Mouse (Mus musculus) ES-Bruce4 (cell line): ENCODE data around the gene Btg2. TPM values are rescaled to one million over a fixed set of nuclear protein-coding genes. Genes with fewer than 3 reads are reported as not detected.

Source experiments
- H3K27ac ChIP-seq: 2 replicates; pipeline ENCODE4 v1.5.1; 2012; ENCODE audit warnings: low read length, inconsistent platforms; ENCODE audit not compliant: insufficient read depth
- H3K27me3 ChIP-seq: 2 replicates; pipeline ENCODE4 v1.6.1; 2012; ENCODE audit warnings: mild to moderate bottlenecking, low read length, inconsistent platforms; ENCODE audit not compliant: control insufficient read depth, poor library complexity, insufficient read depth, severe bottlenecking
- H3K36me3 ChIP-seq: 2 replicates; pipeline ENCODE4 v1.6.1; 2012; ENCODE audit warnings: inconsistent platforms, mild to moderate bottlenecking, low read length, moderate library complexity; ENCODE audit not compliant: control insufficient read depth, poor library complexity, insufficient read depth, severe bottlenecking
- H3K4me1 ChIP-seq: one replicate; pipeline ENCODE4 v1.8.1; 2011; ENCODE audit warnings: low read length; ENCODE audit not compliant: control insufficient read depth, insufficient read depth
- H3K4me3 ChIP-seq: 2 replicates; pipeline ENCODE4 v1.5.1; 2011; ENCODE audit warnings: low read depth, mild to moderate bottlenecking, low read length
- H3K9ac ChIP-seq: 2 replicates; pipeline ENCODE4 v1.6.1; 2012; ENCODE audit warnings: low read depth, mild to moderate bottlenecking, inconsistent platforms; ENCODE audit not compliant: poor library complexity, severe bottlenecking
- H3K9me3 ChIP-seq: replicated peaks from 2 replicates; pipeline ENCODE4 v1.6.1; 2012; ENCODE audit warnings: mild to moderate bottlenecking, low read length, inconsistent platforms; ENCODE audit not compliant: control insufficient read depth, poor library complexity, insufficient read depth, severe bottlenecking
- CTCF ChIP-seq: IDR thresholded peaks from one replicate; pipeline ENCODE4 v1.8.1; 2011; ENCODE audit warnings: low read depth, low read length
- EP300 ChIP-seq: IDR thresholded peaks from 2 replicates; pipeline ENCODE4 v1.6.1; 2011; ENCODE audit warnings: low read depth, low read length; ENCODE audit not compliant: insufficient read depth
- POLR2A ChIP-seq: IDR thresholded peaks from one replicate; pipeline ENCODE4 v1.8.1; 2011; ENCODE audit warnings: low read length; ENCODE audit not compliant: insufficient read depth
- polyA plus RNA-seq: library from polyadenylated mRNA; stranded (reverse); fragments of >200 nt; gene quantifications from 2 replicates; pipeline ENCODE4 v1.2.4, GENCODE M21; 2011; ENCODE audit warnings: low read depth; ENCODE audit not compliant: missing spikeins, insufficient read depth, insufficient read length

Gene Btg2
- polyA plus RNA-seq, 1 experiment = 109 TPM

DNA sequence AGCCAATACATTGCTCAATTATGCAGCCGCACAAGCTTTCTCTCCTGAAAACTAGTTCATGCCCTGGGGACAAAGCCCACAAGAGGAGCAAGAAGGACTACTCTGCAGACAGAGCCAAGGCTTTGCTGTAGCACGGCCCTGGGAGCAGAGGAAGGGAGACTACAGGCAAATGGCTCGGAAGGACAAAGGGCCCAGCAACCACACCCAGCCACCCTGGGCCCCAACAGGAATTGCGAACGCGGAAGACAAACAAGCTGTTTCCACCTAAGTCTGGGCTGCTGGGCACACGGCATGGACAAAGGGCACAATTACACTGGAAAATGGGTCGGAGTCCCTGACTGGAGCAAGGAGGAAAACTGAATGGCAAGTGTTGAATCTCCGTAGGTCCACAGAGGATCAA lies 23.9 kb downstream of the Btg2 start:
- Histone ChIP-seq H3K27me3 (no peaks in the 10 kb centered on the region), H3K27ac (no peak overlapping the region), H3K4me1 (peaks cover 5% of the 10 kb centered on the region), H3K9me3 (no peaks in the 10 kb centered on the region), H3K36me3 (no peaks in the 10 kb centered on the region), H3K4me3 (no peak overlapping the region), H3K9ac (no peak overlapping the region)
- TF ChIP-seq CTCF = no peak
- no peak for TF ChIP-seq POLR2A
- TF ChIP-seq EP300 = no peak

DNA sequence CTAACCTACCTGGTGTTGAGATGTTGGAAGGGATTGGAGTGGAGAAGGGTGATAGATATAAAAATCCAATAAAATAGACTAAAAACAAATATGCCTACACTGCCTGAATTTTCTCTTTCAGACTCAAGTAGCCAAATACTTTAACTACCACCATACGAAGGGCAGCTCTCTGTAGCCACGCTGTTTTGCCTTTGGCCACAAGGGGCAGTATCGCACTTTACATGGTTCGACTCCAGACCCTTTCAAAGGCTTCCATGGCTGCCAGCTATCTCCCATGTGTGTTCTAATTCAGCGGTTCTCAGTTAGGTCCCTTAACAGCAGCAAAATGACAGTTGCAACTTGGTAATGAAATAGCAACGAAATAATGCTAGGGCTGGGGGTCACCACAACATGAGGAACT lies 25.7 kb downstream of the Btg2 start:
- no peak overlapping the region for H3K27ac ChIP-seq
- no peaks in the 10 kb centered on the region for H3K27me3 ChIP-seq
- peaks cover 5% of the 10 kb centered on the region for H3K4me1 ChIP-seq
- H3K9ac ChIP-seq = no peak overlapping the region
- no peaks in the 10 kb centered on the region for H3K9me3 ChIP-seq
- H3K36me3 ChIP-seq = no peaks in the 10 kb centered on the region
- TF ChIP-seq CTCF (peak; percentile 91), EP300 (no peak)
- no peak overlapping the region for H3K4me3 ChIP-seq

DNA sequence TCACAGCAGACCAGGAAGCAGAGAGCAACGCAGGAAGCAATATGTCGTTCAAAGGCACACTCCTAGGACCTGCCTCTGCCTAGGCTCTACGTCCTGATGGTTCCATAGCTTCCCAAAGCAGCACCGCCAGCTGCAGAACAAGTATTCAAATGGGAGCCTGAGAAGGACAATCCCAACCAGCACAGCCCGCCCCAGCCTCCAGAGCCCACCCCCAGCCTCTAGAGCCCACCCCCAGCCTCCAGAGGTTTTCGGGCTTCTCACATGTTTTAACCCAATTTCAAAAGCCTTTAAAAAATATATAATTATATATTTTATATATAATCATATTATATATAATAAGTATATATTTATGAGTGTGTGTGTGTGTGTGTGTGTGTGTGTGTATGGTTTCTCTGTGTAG lies 29.4 kb downstream of the Btg2 start:
- Histone ChIP-seq H3K27me3 (no peaks in the 10 kb centered on the region), H3K4me3 (no peak overlapping the region), H3K36me3 (no peaks in the 10 kb centered on the region), H3K27ac (no peak overlapping the region), H3K9ac (no peak overlapping the region), H3K9me3 (no peaks in the 10 kb centered on the region), H3K4me1 (no peaks in the 10 kb centered on the region)
- TF ChIP-seq CTCF = no peak
- no peak for TF ChIP-seq POLR2A
- TF ChIP-seq EP300 = no peak

DNA sequence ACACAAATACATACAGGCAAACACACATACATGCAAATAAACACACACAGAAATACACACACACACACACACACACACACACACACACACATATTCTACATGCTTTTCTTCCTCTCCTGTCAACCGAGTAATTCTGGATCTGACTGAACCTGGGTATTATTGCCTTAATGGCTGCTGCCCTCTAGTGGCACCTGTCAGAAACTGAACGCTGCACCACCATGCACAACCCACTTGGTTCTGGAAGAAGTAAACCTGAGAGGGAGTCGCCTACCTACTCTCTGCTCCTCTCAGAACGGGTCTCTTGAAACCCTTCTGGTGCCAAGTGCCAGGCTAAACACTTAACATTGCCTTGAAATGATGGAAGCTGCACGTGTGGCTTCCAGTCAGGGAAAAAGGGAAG lies 30.2 kb downstream of the Btg2 start:
- H3K4me1 ChIP-seq = no peaks in the 10 kb centered on the region
- TF ChIP-seq CTCF = peak; percentile 84
- no peak for TF ChIP-seq POLR2A
- no peak for TF ChIP-seq EP300
- H3K36me3 ChIP-seq = no peaks in the 10 kb centered on the region
- H3K27me3 ChIP-seq = no peaks in the 10 kb centered on the region
- H3K27ac ChIP-seq = no peak overlapping the region
- no peaks in the 10 kb centered on the region for H3K9me3 ChIP-seq
- no peak overlapping the region for H3K4me3 ChIP-seq
- no peak overlapping the region for H3K9ac ChIP-seq

DNA sequence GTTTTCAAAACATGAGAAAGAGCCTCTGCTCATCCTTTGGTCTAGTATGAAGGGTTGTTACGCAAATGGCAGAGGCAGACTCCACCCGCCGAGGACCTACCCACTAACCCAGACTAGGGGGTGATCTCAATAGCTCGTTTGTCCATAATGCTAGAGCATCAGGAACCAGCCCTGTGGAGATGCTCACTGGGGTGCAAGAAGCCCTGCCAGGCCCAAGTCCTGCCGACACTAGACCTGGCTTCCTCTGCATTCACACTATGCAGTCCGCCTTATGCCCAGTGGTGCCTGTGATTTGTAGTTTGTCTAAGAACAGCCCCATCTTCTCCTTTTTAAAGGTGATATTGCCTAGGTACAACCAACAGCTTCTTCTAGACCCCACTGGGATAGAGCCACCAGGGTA lies 31.5 kb downstream of the Btg2 start:
- Histone ChIP-seq H3K36me3 (no peaks in the 10 kb centered on the region), H3K27ac (no peak overlapping the region), H3K4me1 (no peaks in the 10 kb centered on the region), H3K9ac (no peak overlapping the region), H3K4me3 (no peak overlapping the region), H3K9me3 (no peaks in the 10 kb centered on the region), H3K27me3 (no peaks in the 10 kb centered on the region)
- no peak for TF ChIP-seq POLR2A
- TF ChIP-seq EP300 = no peak
- no peak for TF ChIP-seq CTCF

DNA sequence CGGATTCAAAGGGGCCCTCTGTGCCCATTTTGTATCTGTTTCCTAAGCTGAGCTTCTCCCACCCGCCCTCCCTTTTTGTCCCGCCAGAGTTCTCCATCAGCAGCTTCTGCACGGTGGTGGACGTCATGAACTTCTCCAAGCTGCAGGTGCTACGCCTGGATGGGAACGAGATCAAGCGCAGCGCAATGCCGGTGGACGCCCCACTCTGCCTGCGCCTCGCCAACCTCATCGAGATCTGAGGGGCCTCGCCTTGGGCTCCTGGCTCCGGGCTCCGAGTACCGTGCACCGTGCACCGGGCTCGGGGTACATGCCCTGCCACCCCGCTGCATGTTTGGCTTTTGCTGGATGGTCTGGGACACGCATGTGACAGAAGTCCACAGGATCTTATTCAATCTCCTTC lies 32.5 kb downstream of the Btg2 start:
- Histone ChIP-seq H3K27ac (no peak overlapping the region), H3K36me3 (no peaks in the 10 kb centered on the region), H3K27me3 (no peaks in the 10 kb centered on the region), H3K9ac (peak overlapping the region; percentile 31), H3K9me3 (no peaks in the 10 kb centered on the region), H3K4me3 (peak overlapping the region; percentile 32), H3K4me1 (no peaks in the 10 kb centered on the region)
- TF ChIP-seq EP300 (no peak), POLR2A (no peak)

DNA sequence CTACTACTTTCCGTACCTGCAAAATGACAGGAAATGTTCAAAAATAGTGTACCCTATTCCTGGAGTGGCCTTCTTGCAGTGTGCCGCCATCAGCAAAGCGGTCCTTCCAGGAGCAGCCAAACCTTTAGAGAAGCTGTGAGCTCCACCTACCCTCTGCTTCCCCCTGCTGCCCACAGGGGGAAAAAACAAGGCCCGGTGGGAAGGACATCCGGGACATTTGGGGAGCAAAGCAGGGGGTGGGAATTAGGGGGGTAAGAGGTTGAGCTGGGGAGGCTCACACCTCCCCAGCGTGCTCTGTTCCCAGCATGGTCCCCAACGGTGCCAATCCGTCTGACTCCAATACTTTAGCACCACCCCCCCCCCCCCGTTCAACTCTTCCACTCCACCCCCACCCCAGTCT lies 32.9 kb downstream of the Btg2 start:
- Histone ChIP-seq H3K27ac (no peak overlapping the region), H3K36me3 (no peaks in the 10 kb centered on the region), H3K27me3 (no peaks in the 10 kb centered on the region), H3K9ac (peak overlapping the region; percentile 31), H3K4me1 (no peaks in the 10 kb centered on the region), H3K9me3 (no peaks in the 10 kb centered on the region), H3K4me3 (no peak overlapping the region)
- TF ChIP-seq EP300 = no peak
- no peak for TF ChIP-seq POLR2A
- peak; percentile 84 for TF ChIP-seq CTCF
